Mouse (Mus musculus): ENCODE data around the gene Foxn3. TPM values are rescaled to one million over a fixed set of nuclear protein-coding genes. Genes with fewer than 3 reads are reported as not detected.
A peak's percentile ranks its signal among the peaks of the same experiment; 100 is the strongest.

Gene Foxn3
- polyA plus RNA-seq, 1 experiment, result 28.9 TPM

- H3K4me3 ChIP-seq (ENCODE audit: insufficient read depth, low read depth, low read length), result no peak overlapping the region
- peaks cover 14% of the 10 kb centered on the region for H3K4me1 ChIP-seq (ENCODE audit: control insufficient read depth, insufficient read depth, insufficient read length, low read length)
- H3K27ac ChIP-seq (replicated peaks; ENCODE audit: low read depth, low read length), result peak overlapping the region; percentile 53
These were observed 256.7 kb downstream of the Foxn3 start for GRCm38 (mm10) chr12:99306536-99307204.

DNA sequence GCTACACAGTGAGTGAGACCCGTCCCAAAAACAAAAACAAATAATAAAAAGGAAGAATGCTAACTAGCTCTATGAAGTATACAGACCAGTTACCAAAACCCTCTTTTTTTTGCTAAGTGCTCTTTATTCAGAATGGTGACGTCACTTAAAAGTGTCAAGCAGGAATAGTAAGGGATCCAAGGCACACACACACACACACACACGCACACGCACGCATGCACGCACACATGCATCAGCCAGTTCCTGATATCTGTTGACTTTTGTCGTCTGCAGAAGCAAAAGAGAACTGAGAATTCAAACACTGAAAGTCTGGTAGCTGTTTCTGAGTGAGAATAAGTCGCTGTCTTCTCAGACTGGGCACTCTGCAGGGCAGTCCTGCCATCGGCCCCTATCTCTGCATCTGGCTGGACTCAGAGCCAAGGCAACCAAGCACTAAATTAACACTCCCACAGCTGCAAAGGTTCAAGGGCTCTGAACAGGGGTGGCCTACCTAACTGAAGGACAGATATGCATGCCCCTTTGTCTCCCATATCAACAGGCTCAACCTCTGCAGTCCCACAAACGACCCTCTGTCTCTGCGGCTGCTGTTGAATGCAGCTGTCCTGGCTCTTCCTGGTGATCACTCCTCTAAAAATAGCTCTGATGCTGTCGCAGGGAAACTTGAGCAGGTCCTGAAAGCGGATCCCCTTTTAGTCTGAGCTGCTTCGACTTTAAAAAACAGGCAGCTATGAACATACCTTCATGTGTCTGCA is 257.4 kb downstream of the Foxn3 start:
- no peak overlapping the region for H3K4me3 ChIP-seq (ENCODE audit: insufficient read depth, low read depth, low read length)
- H3K27ac ChIP-seq (replicated peaks; ENCODE audit: low read depth, low read length), result peak overlapping the region; percentile 53
- peaks cover 11% of the 10 kb centered on the region for H3K4me1 ChIP-seq (ENCODE audit: control insufficient read depth, insufficient read depth, insufficient read length, low read length)

DNA sequence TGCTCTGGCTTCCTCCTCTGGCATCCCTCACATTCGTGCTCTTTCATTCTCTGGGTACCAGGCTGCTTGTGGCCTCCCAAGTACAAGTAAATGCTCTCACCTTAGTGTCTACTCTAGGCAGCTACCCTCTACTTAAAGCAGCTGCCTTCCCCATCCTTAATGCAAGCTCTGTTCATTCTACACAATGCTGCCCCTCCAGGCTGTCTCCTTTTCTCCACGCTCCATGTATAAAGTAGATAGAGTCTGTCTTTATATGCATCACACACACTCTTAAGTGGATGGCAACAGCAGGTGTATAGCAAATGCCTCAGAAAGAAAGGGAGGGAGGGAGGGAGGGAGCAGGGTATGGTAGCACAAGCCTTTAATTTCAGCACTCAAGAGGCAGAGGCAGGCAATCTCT is 258.1 kb downstream of the Foxn3 start:
- no peak overlapping the region for H3K27ac ChIP-seq (replicated peaks; ENCODE audit: low read depth, low read length)
- H3K4me1 ChIP-seq (ENCODE audit: control insufficient read depth, insufficient read depth, insufficient read length, low read length), result peaks cover 11% of the 10 kb centered on the region
- no peak overlapping the region for H3K4me3 ChIP-seq (ENCODE audit: insufficient read depth, low read depth, low read length)

DNA sequence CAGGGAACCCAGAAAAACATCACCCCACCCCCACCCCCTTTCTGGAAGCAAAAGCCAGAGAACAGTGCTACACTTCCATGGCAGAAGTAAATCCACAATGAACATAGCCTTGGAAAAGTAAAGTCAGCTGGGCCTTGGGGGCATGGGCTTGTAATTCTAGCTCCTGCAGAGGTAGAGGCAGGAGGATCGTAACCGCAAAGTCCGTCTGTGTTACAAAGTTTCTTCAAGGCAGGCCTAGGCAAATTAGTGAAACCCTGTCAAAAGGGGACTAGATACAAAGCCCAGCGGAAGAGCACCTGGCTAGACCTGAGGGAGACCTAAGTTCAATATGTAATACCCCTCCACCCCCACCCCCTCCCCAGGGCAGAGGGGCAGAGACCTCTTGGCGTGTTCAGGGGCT is 259.3 kb downstream of the Foxn3 start:
- Histone ChIP-seq H3K27ac (replicated peaks; ENCODE audit: low read depth, low read length) (no peak overlapping the region), H3K4me3 (ENCODE audit: insufficient read depth, low read depth, low read length) (no peak overlapping the region), H3K4me1 (ENCODE audit: control insufficient read depth, insufficient read depth, insufficient read length, low read length) (peaks cover 11% of the 10 kb centered on the region)

DNA sequence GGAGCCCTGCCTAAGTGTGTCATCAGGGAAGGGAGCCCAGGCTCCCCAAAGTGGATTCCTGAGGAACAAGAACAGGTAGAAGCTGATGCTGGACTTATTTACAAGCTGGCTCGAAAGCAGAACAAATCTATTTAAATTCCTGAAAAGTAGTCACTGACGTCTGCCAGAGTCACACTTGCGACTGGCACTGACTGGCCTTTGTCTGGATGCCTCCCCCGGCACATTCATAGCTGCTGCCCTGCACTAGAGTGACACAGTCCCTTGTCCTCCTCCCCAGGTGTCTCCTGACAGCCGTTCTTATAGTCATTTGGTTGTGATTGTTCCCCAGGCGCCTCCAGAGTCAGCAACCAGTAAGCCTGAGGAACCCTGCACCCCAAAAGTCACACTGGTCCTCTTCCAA is 259.8 kb downstream of the Foxn3 start:
- H3K27ac ChIP-seq (replicated peaks; ENCODE audit: low read depth, low read length), result no peak overlapping the region
- H3K4me1 ChIP-seq (ENCODE audit: control insufficient read depth, insufficient read depth, insufficient read length, low read length), result peaks cover 11% of the 10 kb centered on the region
- no peak overlapping the region for H3K4me3 ChIP-seq (ENCODE audit: insufficient read depth, low read depth, low read length)

DNA sequence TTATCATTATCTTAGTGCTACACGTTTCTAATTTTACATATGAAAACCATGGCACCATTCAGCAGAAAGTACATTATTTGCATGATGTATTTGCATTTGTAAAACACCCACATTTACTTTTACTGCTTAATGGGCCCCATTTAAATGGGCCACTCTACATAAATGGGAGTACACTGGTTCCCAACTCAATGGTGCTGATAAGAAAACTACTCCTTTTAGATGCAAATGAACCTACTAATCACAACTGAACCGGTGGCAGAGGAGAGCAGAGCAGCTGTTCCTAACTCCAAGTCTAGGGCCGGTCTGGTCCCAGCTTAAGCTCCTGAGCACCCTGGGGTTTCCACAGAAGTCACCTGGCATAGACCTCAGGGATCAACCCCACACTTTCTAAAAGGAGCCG is 263.5 kb downstream of the Foxn3 start:
- H3K27ac ChIP-seq (replicated peaks; ENCODE audit: low read depth, low read length), result no peak overlapping the region
- no peak overlapping the region for H3K4me3 ChIP-seq (ENCODE audit: insufficient read depth, low read depth, low read length)
- H3K4me1 ChIP-seq (ENCODE audit: control insufficient read depth, insufficient read depth, insufficient read length, low read length), result peaks cover 5% of the 10 kb centered on the region

DNA sequence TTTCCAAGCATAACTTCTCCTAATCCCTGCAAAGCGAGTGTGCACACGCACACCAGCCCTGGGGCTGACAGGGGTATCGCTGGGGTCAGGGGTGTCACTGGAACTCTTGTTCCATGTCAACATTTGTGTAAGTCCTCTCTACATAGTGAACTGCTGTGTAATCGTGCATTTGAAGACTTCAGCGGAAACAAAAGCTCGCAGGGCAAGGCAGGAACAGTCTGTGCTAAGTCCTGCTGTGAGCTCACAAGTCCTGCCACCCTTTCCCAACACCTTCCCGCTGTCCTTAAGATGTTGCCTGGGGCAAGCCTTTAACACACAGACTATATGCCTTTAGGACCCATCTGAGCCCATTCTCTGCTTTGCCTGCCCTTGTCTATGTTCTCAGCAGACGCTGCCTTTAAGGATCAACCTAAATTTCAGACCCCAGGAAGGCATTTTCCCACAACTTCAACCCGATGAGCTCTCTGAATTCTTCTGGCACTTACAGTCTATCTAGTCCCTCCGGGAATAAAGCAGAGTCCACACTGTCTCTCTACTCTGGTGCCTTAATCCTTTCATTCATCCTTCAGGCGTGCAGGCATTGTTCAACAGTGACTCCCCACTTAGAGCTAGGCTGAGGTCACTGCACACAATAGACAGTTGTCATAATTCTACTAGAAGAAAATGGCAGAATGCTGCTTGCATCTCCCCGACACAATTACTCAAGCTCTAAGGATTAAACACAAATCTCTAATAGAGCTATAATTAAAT is 264.4 kb downstream of the Foxn3 start:
- Histone ChIP-seq H3K27ac (replicated peaks; ENCODE audit: low read depth, low read length) (no peak overlapping the region), H3K4me3 (ENCODE audit: insufficient read depth, low read depth, low read length) (no peak overlapping the region), H3K4me1 (ENCODE audit: control insufficient read depth, insufficient read depth, insufficient read length, low read length) (peaks cover 9% of the 10 kb centered on the region)

GRCm38 (mm10) chr12:99298242-99298641 is 265.1 kb downstream of the Foxn3 start:
- H3K4me3 ChIP-seq (ENCODE audit: insufficient read depth, low read depth, low read length), result no peak overlapping the region
- peaks cover 9% of the 10 kb centered on the region for H3K4me1 ChIP-seq (ENCODE audit: control insufficient read depth, insufficient read depth, insufficient read length, low read length)
- no peak overlapping the region for H3K27ac ChIP-seq (replicated peaks; ENCODE audit: low read depth, low read length)

- peaks cover 9% of the 10 kb centered on the region for H3K4me1 ChIP-seq (ENCODE audit: control insufficient read depth, insufficient read depth, insufficient read length, low read length)
- H3K27ac ChIP-seq (replicated peaks; ENCODE audit: low read depth, low read length), result no peak overlapping the region
- H3K4me3 ChIP-seq (ENCODE audit: insufficient read depth, low read depth, low read length), result no peak overlapping the region
These were observed 265.6 kb downstream of the Foxn3 start for GRCm38 (mm10) chr12:99297792-99298191.

- no peak overlapping the region for H3K27ac ChIP-seq (replicated peaks; ENCODE audit: low read depth, low read length)
These were observed 269.9 kb downstream of the Foxn3 start for GRCm38 (mm10) chr12:99293532-99293931.

DNA sequence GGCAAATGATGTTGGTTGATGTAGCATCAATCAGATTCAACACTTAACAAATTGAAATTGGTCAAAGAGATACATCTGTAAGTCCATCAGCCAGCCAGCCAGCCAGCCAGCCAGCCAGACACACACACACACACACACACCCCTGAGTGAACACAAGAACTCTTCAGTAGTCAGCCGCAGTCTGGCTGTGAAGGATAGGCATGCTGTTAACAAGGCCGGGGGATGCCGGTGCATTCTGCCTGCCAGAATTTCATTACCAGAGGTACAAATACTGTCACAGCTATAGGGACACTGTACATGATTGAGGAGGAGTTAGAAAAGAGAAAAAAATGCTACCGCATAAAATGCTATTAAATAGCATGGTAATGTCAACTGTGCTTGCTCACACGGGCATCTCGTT is 271.2 kb downstream of the Foxn3 start:
- H3K4me1 ChIP-seq (ENCODE audit: control insufficient read depth, insufficient read depth, insufficient read length, low read length), result peaks cover 8% of the 10 kb centered on the region; the same call in 1 of the 2 replicates
- no peak overlapping the region for H3K4me3 ChIP-seq (ENCODE audit: insufficient read depth, low read depth, low read length)
- H3K27ac ChIP-seq (replicated peaks; ENCODE audit: low read depth, low read length), result no peak overlapping the region

More at GRCm38 (mm10) chr12:99293532-99293931, 269.9 kb downstream of the Foxn3 start:
- Histone ChIP-seq H3K4me3 (ENCODE audit: insufficient read depth, low read depth, low read length) (no peak overlapping the region), H3K4me1 (ENCODE audit: control insufficient read depth, insufficient read depth, insufficient read length, low read length) (peaks cover 9% of the 10 kb centered on the region)

GRCm38 (mm10) chr12:99287081-99287480 is 276.3 kb downstream of the Foxn3 start:
- Histone ChIP-seq H3K27ac (replicated peaks; ENCODE audit: low read depth, low read length) (0 out of 2 replicates have a peak overlapping the region, but pooled peaks have one; percentile 4), H3K4me3 (ENCODE audit: insufficient read depth, low read depth, low read length) (no peak overlapping the region), H3K4me1 (ENCODE audit: control insufficient read depth, insufficient read depth, insufficient read length, low read length) (peaks cover 28% of the 10 kb centered on the region)

- Histone ChIP-seq H3K4me1 (ENCODE audit: control insufficient read depth, insufficient read depth, insufficient read length, low read length) (peaks cover 28% of the 10 kb centered on the region), H3K4me3 (ENCODE audit: insufficient read depth, low read depth, low read length) (no peak overlapping the region), H3K27ac (replicated peaks; ENCODE audit: low read depth, low read length) (no peak overlapping the region)
These were observed 276.7 kb downstream of the Foxn3 start for GRCm38 (mm10) chr12:99286662-99287061.

GRCm38 (mm10) chr12:99285656-99286055 is 277.7 kb downstream of the Foxn3 start:
- Histone ChIP-seq H3K4me1 (ENCODE audit: control insufficient read depth, insufficient read depth, insufficient read length, low read length) (peaks cover 32% of the 10 kb centered on the region), H3K27ac (replicated peaks; ENCODE audit: low read depth, low read length) (no peak overlapping the region), H3K4me3 (ENCODE audit: insufficient read depth, low read depth, low read length) (no peak overlapping the region)

DNA sequence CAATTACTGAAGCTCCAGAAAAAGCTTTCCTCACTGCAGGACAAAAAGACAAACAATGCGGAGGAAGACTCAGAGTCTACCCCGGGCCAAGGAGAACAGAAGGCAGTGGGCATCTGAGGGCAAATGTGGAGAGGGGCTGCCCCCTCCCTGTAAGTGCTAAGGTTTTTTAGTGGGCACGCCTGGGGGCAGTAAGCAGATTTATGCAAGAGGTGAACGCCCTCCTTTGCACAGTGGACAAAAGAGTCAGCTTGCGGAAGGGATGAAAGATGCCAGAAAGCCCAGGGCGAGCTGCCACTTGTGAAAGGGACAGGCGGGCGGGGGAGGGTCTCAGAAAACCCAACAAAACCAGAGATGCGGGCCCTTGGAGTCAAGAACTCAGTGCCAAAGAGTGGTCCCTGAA is 278.2 kb downstream of the Foxn3 start:
- Histone ChIP-seq H3K27ac (replicated peaks; ENCODE audit: low read depth, low read length) (no peak overlapping the region), H3K4me1 (ENCODE audit: control insufficient read depth, insufficient read depth, insufficient read length, low read length) (peaks cover 34% of the 10 kb centered on the region), H3K4me3 (ENCODE audit: insufficient read depth, low read depth, low read length) (no peak overlapping the region)

Data from brown adipose tissue, adult 24 weeks (tissue).